Mouse (Mus musculus) cortical plate, adult 2 months (tissue): ENCODE measurements around the gene Apaf1.

ENCODE experiments used
- CTCF ChIP-seq: fragments of 200-500 bp; IDR thresholded peaks from 2 replicates; pipeline ENCODE4 v1.5.1; 2011; ENCODE audit warnings: mild to moderate bottlenecking, control low read depth, low read length; ENCODE audit not compliant: insufficient read depth; ENCODE audit errors: extremely low read depth
- POLR2A ChIP-seq: fragments of 200-500 bp; IDR thresholded peaks from 2 replicates; pipeline ENCODE4 v1.6.1; 2011; ENCODE audit warnings: mild to moderate bottlenecking, low read length, control low read depth; ENCODE audit not compliant: insufficient read depth; ENCODE audit errors: extremely low read depth

GRCm38 (mm10) chr10:91102799-91103590, 20.4 kb upstream of the Apaf1 start:
- TF ChIP-seq CTCF: no peak
- TF ChIP-seq POLR2A: no peak
